Mouse (Mus musculus): ENCODE measurements around the gene Inafm2. TPM values are rescaled to one million over a fixed set of nuclear protein-coding genes. Genes with fewer than 3 reads are reported as not detected.

Gene Inafm2
- 7.7 TPM for polyA plus RNA-seq (2014; fragmentation: Illumina TruSeq; extraction: RNeasy Lipid Tissue Mini Kit (QIAGEN cat#74804); ENCODE audit: low read depth, low replicate concordance)

DNA sequence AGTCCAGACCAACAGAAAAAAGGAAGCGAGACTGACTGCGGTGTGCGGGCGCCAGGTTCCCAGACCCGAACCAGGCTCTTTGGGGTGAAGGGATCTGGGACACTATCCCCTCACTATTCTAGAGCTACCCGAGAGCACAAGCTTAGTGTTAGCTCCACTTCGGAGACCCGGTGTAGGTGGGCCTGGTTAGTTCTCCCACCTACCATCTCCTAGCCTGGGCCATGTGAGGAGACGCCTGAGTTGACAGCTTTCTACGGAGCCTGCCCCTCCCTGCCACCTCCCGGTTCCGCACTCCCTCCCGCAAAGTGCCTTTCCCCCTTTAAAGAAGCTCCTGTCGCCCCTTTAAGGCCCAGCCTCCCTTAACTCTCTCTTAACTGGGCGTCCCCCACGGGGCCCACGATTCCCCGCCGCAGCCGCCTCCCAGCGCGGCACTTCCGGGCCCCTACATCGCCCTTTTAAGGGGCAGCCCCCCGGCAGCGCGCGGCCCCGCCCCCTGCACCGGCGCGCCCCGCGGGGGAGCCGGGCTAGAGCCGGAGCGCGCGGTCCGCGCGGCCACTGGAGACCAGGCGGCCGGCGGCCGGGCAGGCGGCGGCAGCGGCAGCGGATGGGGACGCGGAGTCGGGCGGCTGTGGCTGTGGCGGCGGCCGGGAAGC, at the start of gene Inafm2:
TSS of gene Inafm2 (plus strand) at position 527 of the 653 bp plus-strand sequence.

DNA sequence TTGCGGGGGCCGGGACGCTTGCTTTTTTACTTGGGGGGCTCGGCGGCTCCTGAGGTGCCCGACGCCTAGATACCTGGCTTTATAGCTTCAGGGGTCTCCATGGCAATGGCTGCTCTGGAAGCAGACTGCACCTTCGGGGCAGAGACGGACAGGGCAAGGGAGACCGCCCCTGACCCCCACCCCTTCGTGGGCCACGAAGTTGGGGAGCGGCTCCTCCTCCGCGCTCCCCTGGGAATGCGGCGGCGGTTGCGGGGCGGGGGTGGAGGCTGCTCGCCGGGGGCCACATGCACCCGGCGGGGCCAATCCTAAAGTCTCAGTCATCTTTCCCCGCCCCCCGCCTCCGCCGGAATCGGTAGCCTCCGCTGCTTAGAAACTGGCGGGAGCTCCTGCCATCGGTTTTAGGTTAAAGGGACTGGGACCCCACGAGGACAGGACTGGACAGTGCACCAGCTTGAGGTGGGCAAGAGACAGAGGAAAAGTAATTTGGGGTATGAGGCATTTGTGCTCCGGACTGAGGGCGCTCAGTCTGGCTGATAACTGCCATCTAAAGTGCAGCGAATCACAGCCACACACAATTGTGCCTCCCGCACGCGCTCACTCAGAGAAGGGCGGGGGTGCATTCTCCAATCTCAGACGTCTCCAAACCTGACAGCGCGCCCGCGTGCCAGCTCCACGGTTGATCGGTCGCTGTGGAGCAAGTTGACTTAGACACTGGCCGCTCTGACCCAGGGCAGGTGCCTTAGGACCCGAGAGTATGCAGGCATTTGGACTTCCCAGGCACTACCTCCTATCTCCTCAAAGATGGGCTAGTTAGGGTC, 41.4 kb upstream of the Inafm2 start, which contains the start of gene Ankrd63:
TSS of gene Ankrd63 (minus strand) at position 51 of the 818 bp plus-strand sequence.

DNA sequence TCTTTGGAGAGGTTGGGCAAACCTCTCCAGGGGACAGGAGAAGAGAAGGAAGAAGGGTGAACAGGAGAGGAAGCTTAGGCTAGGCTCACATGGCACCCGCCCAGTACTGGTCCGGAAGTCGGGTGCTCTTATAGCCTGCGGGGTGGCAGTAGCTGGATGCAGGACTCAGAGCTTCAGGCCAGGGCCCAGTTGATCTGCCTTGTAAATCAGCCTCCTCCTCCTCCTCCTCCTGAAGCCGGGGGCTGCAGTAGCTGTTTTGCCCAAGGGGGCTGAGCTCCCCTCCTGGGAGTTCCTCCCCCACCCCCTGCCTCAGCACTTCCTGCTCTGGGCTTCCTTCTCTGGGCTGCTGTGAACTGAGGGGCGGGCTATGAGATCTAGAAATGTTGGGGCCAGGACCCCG, 17.2 kb upstream of the Inafm2 start, which contains the start of gene Plcb2:
TSS of gene Plcb2 (minus strand) at position 102 of the 400 bp plus-strand sequence.

DNA sequence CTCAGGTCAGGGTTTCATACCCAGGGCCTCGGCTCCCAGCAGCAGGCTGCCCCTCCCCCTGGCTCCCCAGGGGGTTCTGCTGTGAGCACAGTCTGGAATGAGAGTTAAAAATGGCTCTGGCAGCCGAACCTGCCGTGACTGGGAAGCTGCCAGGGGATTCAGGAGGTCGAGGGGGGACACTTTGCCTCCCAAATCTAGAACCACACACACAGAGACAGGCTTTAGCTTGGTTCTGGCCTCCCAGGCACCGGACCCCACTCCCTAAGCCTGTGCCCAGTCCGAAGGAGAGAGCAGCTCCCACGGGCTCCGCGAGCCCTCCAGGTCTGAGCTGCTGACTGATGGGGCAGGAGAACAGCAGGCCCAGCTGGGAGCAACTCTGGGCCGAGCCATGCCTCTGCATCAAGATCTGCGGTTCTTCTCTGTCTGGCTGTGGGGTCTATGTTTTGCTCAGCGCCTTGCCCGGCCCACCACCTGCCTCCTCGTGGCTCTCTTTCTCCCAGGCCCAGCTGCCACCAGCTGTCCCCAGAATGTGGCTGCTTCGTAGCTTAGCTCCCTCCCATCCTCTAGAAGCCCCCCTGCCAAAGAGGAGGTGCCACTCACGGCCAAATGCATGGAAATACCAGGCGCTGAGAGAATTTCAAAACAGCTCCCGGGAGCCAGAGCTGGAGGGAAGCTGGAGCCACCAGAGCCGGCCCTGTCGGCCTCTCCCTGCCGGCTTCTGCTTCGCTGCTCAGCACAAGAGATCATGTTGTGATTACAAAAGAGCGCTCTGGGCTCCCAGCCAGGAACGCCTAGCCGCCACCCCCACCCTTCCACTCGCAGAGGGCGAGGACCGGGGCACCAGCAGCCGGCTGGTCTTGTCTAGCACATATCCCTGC, 16.6 kb downstream of the Inafm2 start, which contains the start of gene Ccdc9b:
TSS of gene Ccdc9b (minus strand) at position 756 of the 878 bp plus-strand sequence.

DNA sequence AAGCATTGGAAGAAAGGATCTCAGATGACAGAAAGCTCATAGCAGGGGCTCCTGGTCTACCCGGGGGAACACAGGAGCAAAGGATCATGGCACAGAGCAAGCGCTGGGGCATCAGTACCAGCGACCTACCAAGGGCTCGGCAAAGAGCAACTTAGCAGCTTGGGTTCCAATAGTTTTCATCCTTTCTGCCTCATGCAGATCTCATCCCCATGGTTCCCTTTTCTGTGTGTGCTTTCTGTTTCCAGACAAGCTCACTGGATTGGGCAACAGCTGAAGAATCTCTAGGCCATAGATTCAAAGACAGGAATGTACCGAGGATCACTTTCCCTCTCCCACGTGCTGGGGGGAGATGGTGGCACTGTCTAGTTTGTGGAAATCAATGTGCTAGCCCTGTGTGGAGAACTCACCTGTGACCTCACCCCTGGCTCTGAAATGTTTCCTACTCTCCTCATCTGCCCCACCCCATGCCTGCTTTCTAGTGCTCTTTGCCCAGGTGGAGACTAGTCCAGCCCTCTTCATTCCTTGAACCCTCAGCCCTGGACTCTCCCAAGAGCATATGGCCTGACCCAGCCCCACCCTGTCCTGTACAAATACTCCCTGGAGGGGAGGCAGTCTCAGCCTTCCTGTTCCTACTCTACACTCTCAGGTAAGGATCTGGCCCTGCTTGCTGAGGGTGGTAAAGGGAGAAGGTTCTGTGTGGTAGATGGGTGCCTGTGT, 26.8 kb downstream of the Inafm2 start, which contains the start of gene Phgr1:
TSS of gene Phgr1 (plus strand) at position 612 of the 717 bp plus-strand sequence.

DNA sequence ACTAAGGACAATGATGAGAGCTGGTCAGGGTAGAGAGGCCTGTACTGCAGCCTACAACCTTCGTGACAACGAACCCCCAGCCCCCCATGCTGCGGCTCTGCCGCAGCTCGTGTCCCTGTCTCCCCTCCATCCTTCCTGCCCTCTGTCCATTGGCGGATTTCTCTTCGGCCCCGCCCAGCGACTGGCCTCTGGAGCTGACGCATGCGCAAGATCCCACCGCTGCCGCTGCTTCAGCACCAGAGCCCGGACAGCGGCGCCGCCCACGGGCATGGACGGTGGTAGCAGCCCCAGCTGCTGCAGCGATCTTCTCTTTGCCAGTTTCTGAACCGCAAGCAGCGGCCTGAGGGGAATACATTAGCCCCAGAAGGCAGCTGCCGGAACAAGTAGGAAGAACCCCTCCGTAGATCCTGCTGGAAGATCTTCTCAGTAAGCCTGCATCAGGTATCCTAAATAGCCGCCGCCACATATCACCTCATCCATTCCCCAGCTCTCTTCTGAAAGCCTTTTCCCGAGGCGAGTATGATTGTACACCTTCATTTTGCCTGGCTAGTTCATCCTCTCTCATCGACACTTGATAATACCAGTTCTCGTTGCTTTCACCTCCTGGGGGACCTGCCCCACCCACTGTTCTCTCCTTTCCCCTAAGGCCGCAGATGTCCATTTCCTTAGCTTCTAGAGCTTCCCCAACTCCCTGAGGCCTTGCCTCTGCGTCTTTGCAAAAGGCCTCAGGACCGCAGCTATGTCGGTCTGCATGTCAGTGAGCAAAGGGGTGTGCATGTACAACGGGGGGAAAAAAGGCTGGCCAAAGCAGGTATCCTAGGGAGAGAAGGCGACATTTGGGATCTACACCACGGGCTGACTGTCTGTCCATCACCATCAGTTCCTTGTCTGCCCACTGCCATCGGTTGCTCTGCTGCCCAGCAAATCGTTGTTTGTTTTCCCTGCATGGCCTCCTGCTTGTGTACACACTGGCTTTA, 34.2 kb downstream of the Inafm2 start, which contains the start of gene Disp2:
TSS of gene Disp2 (plus strand) at position 216 of the 977 bp plus-strand sequence.

Other genes with a start within 250 kb of the Inafm2 start
- 2.2 TPM for gene Bmf, start 196.1 kb upstream of the Inafm2 start, polyA plus RNA-seq (2014; fragmentation: Illumina TruSeq; extraction: RNeasy Lipid Tissue Mini Kit (QIAGEN cat#74804); ENCODE audit: low read depth, low replicate concordance)
- not detected for gene Bub1b, start 147.5 kb upstream of the Inafm2 start, polyA plus RNA-seq (2014; fragmentation: Illumina TruSeq; extraction: RNeasy Lipid Tissue Mini Kit (QIAGEN cat#74804); ENCODE audit: low read depth, low replicate concordance)
- gene Pak6, start 82.5 kb upstream of the Inafm2 start, polyA plus RNA-seq (2014; fragmentation: Illumina TruSeq; extraction: RNeasy Lipid Tissue Mini Kit (QIAGEN cat#74804); ENCODE audit: low read depth, low replicate concordance): not detected
- not detected for gene Ankrd63, start 41.8 kb upstream of the Inafm2 start, polyA plus RNA-seq (2014; fragmentation: Illumina TruSeq; extraction: RNeasy Lipid Tissue Mini Kit (QIAGEN cat#74804); ENCODE audit: low read depth, low replicate concordance)
- 0.24 TPM for gene Plcb2, start 17.3 kb upstream of the Inafm2 start, polyA plus RNA-seq (2014; fragmentation: Illumina TruSeq; extraction: RNeasy Lipid Tissue Mini Kit (QIAGEN cat#74804); ENCODE audit: low read depth, low replicate concordance)
- gene Ccdc9b, start 16.9 kb downstream of the Inafm2 start, polyA plus RNA-seq (2014; fragmentation: Illumina TruSeq; extraction: RNeasy Lipid Tissue Mini Kit (QIAGEN cat#74804); ENCODE audit: low read depth, low replicate concordance): 0.50 TPM
- not detected for gene Phgr1, start 27.0 kb downstream of the Inafm2 start, polyA plus RNA-seq (2014; fragmentation: Illumina TruSeq; extraction: RNeasy Lipid Tissue Mini Kit (QIAGEN cat#74804); ENCODE audit: low read depth, low replicate concordance)
- 1.1 TPM for gene Disp2, start 34.0 kb downstream of the Inafm2 start, polyA plus RNA-seq (2014; fragmentation: Illumina TruSeq; extraction: RNeasy Lipid Tissue Mini Kit (QIAGEN cat#74804); ENCODE audit: low read depth, low replicate concordance)
- 0.50 TPM for gene Knstrn, start 68.2 kb downstream of the Inafm2 start, polyA plus RNA-seq (2014; fragmentation: Illumina TruSeq; extraction: RNeasy Lipid Tissue Mini Kit (QIAGEN cat#74804); ENCODE audit: low read depth, low replicate concordance)
- gene Ivd, start 116.2 kb downstream of the Inafm2 start, polyA plus RNA-seq (2014; fragmentation: Illumina TruSeq; extraction: RNeasy Lipid Tissue Mini Kit (QIAGEN cat#74804); ENCODE audit: low read depth, low replicate concordance): 81.8 TPM
- gene Bahd1, start 154.6 kb downstream of the Inafm2 start, polyA plus RNA-seq (2014; fragmentation: Illumina TruSeq; extraction: RNeasy Lipid Tissue Mini Kit (QIAGEN cat#74804); ENCODE audit: low read depth, low replicate concordance): 1.6 TPM
- gene Chst14, start 180.7 kb downstream of the Inafm2 start, polyA plus RNA-seq (2014; fragmentation: Illumina TruSeq; extraction: RNeasy Lipid Tissue Mini Kit (QIAGEN cat#74804); ENCODE audit: low read depth, low replicate concordance): 0.26 TPM

Measured in liver, adult 10 weeks (tissue).